Mouse (Mus musculus): ENCODE data around the gene Gm7361. TPM values are rescaled to one million over a fixed set of nuclear protein-coding genes. Genes with fewer than 3 reads are reported as not detected.

The Gm7361 gene
- polyA plus RNA-seq, 1 experiment from 2014 or later, result not detected

- ATAC-seq (ENCODE audit: insufficient number of reproducible peaks, insufficient read depth, low FRiP score, low read depth), result no peak
- no peak overlapping the region for H3K27ac ChIP-seq (ENCODE audit: low read length)
Measured at GRCm38 (mm10) chr5:26293258-26293657, 35.8 kb downstream of the Gm7361 start.

More at GRCm38 (mm10) chr5:26293258-26293657, 35.8 kb downstream of the Gm7361 start:
- Histone ChIP-seq H3K9me3 (ENCODE audit: control insufficient read depth, low read depth, low read length) (no peaks in the 10 kb centered on the region), H3K27me3 (ENCODE audit: control insufficient read depth, insufficient read depth, low read length) (no peaks in the 10 kb centered on the region), H3K4me2 (replicated peaks; ENCODE audit: low read depth, low read length) (no peak overlapping the region), H3K9ac (replicated peaks; ENCODE audit: low read depth, low read length) (no peak overlapping the region), H3K36me3 (ENCODE audit: control insufficient read depth, insufficient read depth, low read length) (no peaks in the 10 kb centered on the region), H3K4me3 (ENCODE audit: low read depth, low read length) (no peak overlapping the region), H3K4me1 (ENCODE audit: control insufficient read depth, insufficient read depth, low read length) (no peaks in the 10 kb centered on the region)
- WGBS, result 73% methylated on average over 1 of the region's 1 CpGs

Other genes with a start within 250 kb of the Gm7361 start
- 0.34 TPM in 1 of 2 replicates, not detected in the other for gene Gm5862, start 234.8 kb upstream of the Gm7361 start, polyA plus RNA-seq (2014; fragmentation: Nextera tagmentation; extraction: Ambion mirVana)
- 0.18 and 0.52 TPM in 2 replicates for gene Speer4a, start 218.1 kb upstream of the Gm7361 start, polyA plus RNA-seq (2014; fragmentation: Nextera tagmentation; extraction: Ambion mirVana)
- gene Gm7347, start 199.1 kb upstream of the Gm7361 start, polyA plus RNA-seq (2014; fragmentation: Nextera tagmentation; extraction: Ambion mirVana), result 0.17 TPM in 1 of 2 replicates, not detected in the other
- gene Gm10471, start 168.4 kb upstream of the Gm7361 start, polyA plus RNA-seq (2014; fragmentation: Nextera tagmentation; extraction: Ambion mirVana), result 0.09 TPM in 1 of 2 replicates, not detected in the other
- gene 5031410I06Rik, start 152.3 kb upstream of the Gm7361 start, polyA plus RNA-seq (2014; fragmentation: Nextera tagmentation; extraction: Ambion mirVana), result 0.24 and 0.32 TPM in 2 replicates
- 0.14 and 0.22 TPM in 2 replicates for gene Gm10220, start 136.3 kb upstream of the Gm7361 start, polyA plus RNA-seq (2014; fragmentation: Nextera tagmentation; extraction: Ambion mirVana)

All from stomach, embryonic 14.5 days (tissue).